Mouse (Mus musculus) ES-E14 (cell line): ENCODE measurements at regions not wholly inside any gene's neighbourhood (a gene's known extent, or its start where the extent isn't known, plus 50 kb on each side); places are given as distances from the start of the nearest gene placed in this dataset.

Source experiments
- CHD2 ChIP-seq: IDR thresholded peaks from 2 replicates; pipeline ENCODE4 v1.6.1; 2014; ENCODE audit warnings: mild to moderate bottlenecking, low read depth, low read length, inconsistent platforms
- HCFC1 ChIP-seq: IDR thresholded peaks from 2 replicates; pipeline ENCODE4 v1.6.1; 2012; ENCODE audit warnings: low read length, inconsistent platforms, borderline replicate concordance; ENCODE audit not compliant: insufficient read depth
- MAFK ChIP-seq: IDR thresholded peaks from 2 replicates; pipeline ENCODE4 v1.6.1; 2014; ENCODE audit warnings: mild to moderate bottlenecking, low read depth, low read length, inconsistent platforms; ENCODE audit not compliant: insufficient read depth
- ZC3H11A ChIP-seq: IDR thresholded peaks from 2 replicates; pipeline ENCODE4 v1.6.1; 2012; ENCODE audit warnings: low read depth, mild to moderate bottlenecking, inconsistent platforms, low read length, borderline replicate concordance
- ZNF384 ChIP-seq: IDR thresholded peaks from 2 replicates; pipeline ENCODE4 v1.6.1; 2012; ENCODE audit warnings: low read depth, low read length, inconsistent platforms

GRCm38 (mm10) chr2:75144861-75145260 is 319.3 kb downstream of the Mtx2 start:
- TF ChIP-seq HCFC1 (no peak), ZNF384 (no peak), CHD2 (no peak), ZC3H11A (no peak), MAFK (no peak)
